Mouse (Mus musculus) heart, adult 2 months (tissue): ENCODE measurements around the gene Anxa9. TPM values are rescaled to one million over a fixed set of nuclear protein-coding genes. Genes with fewer than 3 reads are reported as not detected.

Source experiments
- DNase-seq, 2 experiments: peaks; one replicate each; pipeline ENCODE4 v3.0.0; 2021
- H3K27ac ChIP-seq: fragments of 200-600 bp; 2 replicates; pipeline ENCODE4 v1.8.1; 2022
- H3K27me3 ChIP-seq: fragments of 200-500 bp; 2 replicates; pipeline ENCODE4 v1.6.1; 2012; ENCODE audit warnings: mild to moderate bottlenecking, low read length, inconsistent platforms, mixed read lengths; ENCODE audit not compliant: control insufficient read depth, insufficient read depth
- H3K36me3 ChIP-seq: fragments of 200-500 bp; 2 replicates; pipeline ENCODE4 v1.6.1; 2012; ENCODE audit warnings: low read length, inconsistent platforms; ENCODE audit not compliant: control insufficient read depth, insufficient read depth
- H3K4me1 ChIP-seq: fragments of 200-500 bp; 2 replicates; pipeline ENCODE4 v1.6.1; 2011; ENCODE audit warnings: low read length; ENCODE audit not compliant: control insufficient read depth, insufficient read depth
- H3K4me3 ChIP-seq: fragments of 200-600 bp; 2 replicates; pipeline ENCODE4 v1.8.1; 2022
- H3K79me2 ChIP-seq: fragments of 200-500 bp; replicated peaks from 2 replicates; pipeline ENCODE4 v1.6.1; 2012; ENCODE audit warnings: mild to moderate bottlenecking, inconsistent platforms, low read length, moderate library complexity, mixed read lengths; ENCODE audit not compliant: control insufficient read depth, insufficient read depth
- H3K9ac ChIP-seq: fragments of 200-500 bp; 2 replicates; pipeline ENCODE4 v1.6.1; 2012; ENCODE audit warnings: low read depth, mild to moderate bottlenecking, control low read depth, inconsistent platforms, low read length, mixed read lengths
- CTCF ChIP-seq: fragments of 200-600 bp; IDR thresholded peaks from 2 replicates; pipeline ENCODE4 v1.8.1; 2022; ENCODE audit warnings: antibody characterized with exemption, mild to moderate bottlenecking, moderate library complexity
- EP300 ChIP-seq: fragments of 200-500 bp; IDR thresholded peaks from 2 replicates; pipeline ENCODE4 v1.6.1; 2011; ENCODE audit warnings: low read depth, low read length, control low read depth; ENCODE audit not compliant: insufficient read depth
- POLR2A ChIP-seq: fragments of 200-500 bp; IDR thresholded peaks from 2 replicates; pipeline ENCODE4 v1.6.1; 2011; ENCODE audit warnings: mild to moderate bottlenecking, low read depth, low read length, control low read depth; ENCODE audit not compliant: insufficient read depth
- WGBS: fragments of 180-500 bp; shearing (Covaris S2); methylation state at CpG from one replicate; pipeline ENCODE4 v1.1.7; 2018; 5-methylcytosine and 5-hydroxymethylcytosine counted together
- intact Hi-C: fragments of 180-260 bp; cut with DNase I; formaldehyde crosslinking; loops from one replicate; pipeline ENCODE4 v1.15.1; 2025
- polyA plus RNA-seq: library from polyadenylated mRNA; depleted of rRNA; stranded (reverse); fragments of >200 nt; gene quantifications from 2 replicates; pipeline ENCODE4 v1.2.3, GENCODE M21; 2012
- total RNA-seq, 2 experiments: library from RNA; stranded (reverse); gene quantifications; 2 replicates each; pipeline ENCODE4 v1.2.3; 2021

The Anxa9 gene
- total and polyA plus RNA-seq, 3 experiments = 0.59 to 1.1 (median 0.68) TPM

DNA sequence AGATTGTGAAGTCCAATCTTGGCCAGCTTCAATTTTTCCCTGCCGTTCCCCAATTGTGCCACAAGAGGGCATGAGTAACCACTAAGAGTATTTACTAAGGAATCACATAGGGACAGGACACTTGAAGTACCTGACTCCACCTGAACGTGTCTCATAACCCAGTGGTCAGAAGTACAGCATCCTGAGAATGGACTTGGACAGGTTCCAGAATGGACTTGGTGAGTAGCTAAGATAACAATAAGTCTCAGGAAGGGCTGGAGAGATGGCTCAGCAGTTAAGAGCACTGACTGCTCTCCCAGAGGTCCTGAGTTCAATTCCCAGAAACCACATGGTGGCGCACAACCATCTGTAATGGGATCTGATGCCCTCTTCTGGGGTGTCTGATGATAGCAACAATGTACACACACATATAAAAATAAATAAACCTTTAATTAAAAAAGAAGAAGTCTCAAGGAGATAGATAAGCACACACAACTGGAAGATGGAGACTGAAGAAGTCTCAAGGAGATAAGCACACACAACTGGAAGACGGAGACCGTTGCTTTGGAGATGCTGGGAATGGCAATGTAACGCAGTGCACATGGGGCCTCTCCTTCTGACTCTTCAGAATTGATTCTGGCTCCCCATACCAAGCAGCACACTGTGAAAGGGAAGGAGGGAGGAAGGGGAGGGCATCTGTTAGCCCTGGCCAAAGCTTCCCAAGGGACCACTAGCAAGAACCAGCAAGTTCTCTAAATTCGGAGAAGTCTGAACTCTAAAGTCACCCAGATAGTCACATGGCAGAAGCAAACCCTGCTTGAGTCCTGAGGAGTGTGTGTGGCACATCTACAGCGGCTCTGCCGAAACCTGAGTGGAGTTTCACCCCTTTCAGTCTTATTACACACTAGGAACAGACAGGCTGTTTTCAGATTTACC, 4.2 kb upstream of the Anxa9 start:
- 54% methylated on average over 9 of the region's 9 CpGs for WGBS
- peak; percentile 67 to 70 for DNase-seq
- TF ChIP-seq EP300 = no peak
- TF ChIP-seq POLR2A = no peak
- peak; percentile 84 for TF ChIP-seq CTCF
- peaks cover 1% of the 10 kb centered on the region; the same call in 1 of the 2 replicates for H3K36me3 ChIP-seq
- no peaks in the 10 kb centered on the region for H3K27me3 ChIP-seq
- no peaks in the 10 kb centered on the region for H3K79me2 ChIP-seq
- no peak overlapping the region for H3K9ac ChIP-seq
- H3K4me3 ChIP-seq = no peak overlapping the region
- no peaks in the 10 kb centered on the region; the same call in 1 of the 2 replicates for H3K4me1 ChIP-seq
- intact Hi-C loops = loop anchor here (5.0 kb wide), 1 partner anchor 81 kb away; no protein-coding TSS in a partner anchor
- no peak overlapping the region for H3K27ac ChIP-seq

- no peak overlapping the region for H3K9ac ChIP-seq
- no peak overlapping the region for H3K4me3 ChIP-seq
- H3K27me3 ChIP-seq = no peaks in the 10 kb centered on the region
- H3K27ac ChIP-seq = no peak overlapping the region
- intact Hi-C loops = loop anchor here (5.0 kb wide), 1 partner anchor 82 kb away; no protein-coding TSS in a partner anchor
- WGBS = 51% methylated on average over 3 of the region's 3 CpGs
- no peaks in the 10 kb centered on the region; the same call in 1 of the 2 replicates for H3K4me1 ChIP-seq
- H3K36me3 ChIP-seq = no peaks in the 10 kb centered on the region
- no peaks in the 10 kb centered on the region for H3K79me2 ChIP-seq
- no peak for DNase-seq
- no peak for TF ChIP-seq CTCF
- no peak for TF ChIP-seq EP300
- no peak for TF ChIP-seq POLR2A
These were observed 3.5 kb upstream of the Anxa9 start for GRCm38 (mm10) chr3:95310496-95310895.

- 21% methylated on average over 4 of the region's 4 CpGs for WGBS
- Histone ChIP-seq H3K4me3 (no peak overlapping the region), H3K27ac (no peak overlapping the region), H3K27me3 (no peaks in the 10 kb centered on the region), H3K4me1 (no peaks in the 10 kb centered on the region), H3K36me3 (no peaks in the 10 kb centered on the region), H3K9ac (no peak overlapping the region), H3K79me2 (no peaks in the 10 kb centered on the region)
- no peak for DNase-seq
- TF ChIP-seq EP300 (no peak), CTCF (no peak), POLR2A (no peak)
- intact Hi-C loops = no loop called here
These were observed 732 bp downstream of the Anxa9 start for GRCm38 (mm10) chr3:95306244-95306643.

GRCm38 (mm10) chr3:95301204-95301796, 5.7 kb downstream of the Anxa9 start:
- Histone ChIP-seq H3K27ac (no peak overlapping the region), H3K4me3 (no peak overlapping the region), H3K27me3 (no peaks in the 10 kb centered on the region), H3K36me3 (no peaks in the 10 kb centered on the region), H3K79me2 (no peaks in the 10 kb centered on the region), H3K9ac (no peak overlapping the region), H3K4me1 (no peaks in the 10 kb centered on the region)
- no peak for DNase-seq
- no peak for TF ChIP-seq POLR2A
- no peak for TF ChIP-seq EP300
- no peak for TF ChIP-seq CTCF
- WGBS = 87% methylated on average over 3 of the region's 3 CpGs
- intact Hi-C loops = no loop called here

- WGBS = 69% methylated on average over 7 of the region's 7 CpGs
- Histone ChIP-seq H3K36me3 (no peaks in the 10 kb centered on the region), H3K4me3 (no peak overlapping the region), H3K27ac (no peak overlapping the region), H3K4me1 (peaks cover 1% of the 10 kb centered on the region; the same call in 1 of the 2 replicates), H3K9ac (no peak overlapping the region), H3K79me2 (no peaks in the 10 kb centered on the region), H3K27me3 (no peaks in the 10 kb centered on the region)
- no peak for DNase-seq
- intact Hi-C loops = no loop called here
- TF ChIP-seq CTCF (no peak), EP300 (no peak), POLR2A (no peak)
These were observed 9.0 kb downstream of the Anxa9 start for GRCm38 (mm10) chr3:95298018-95298417.

- DNase-seq = no peak
- H3K27ac ChIP-seq = no peak overlapping the region
- TF ChIP-seq POLR2A (no peak), EP300 (0 out of 2 replicates have a peak, but pooled peaks have one; percentile 26), CTCF (peak; percentile 81)
- intact Hi-C loops = no loop called here
- H3K9ac ChIP-seq = no peak overlapping the region
- H3K79me2 ChIP-seq = no peaks in the 10 kb centered on the region
- H3K36me3 ChIP-seq = no peaks in the 10 kb centered on the region
- peaks cover 1% of the 10 kb centered on the region; the same call in 1 of the 2 replicates for H3K4me1 ChIP-seq
- H3K4me3 ChIP-seq = no peak overlapping the region
- WGBS = 11% methylated on average over 5 of the region's 5 CpGs
- H3K27me3 ChIP-seq = no peaks in the 10 kb centered on the region
These were observed 10.9 kb downstream of the Anxa9 start for GRCm38 (mm10) chr3:95296103-95296469.
